Mouse (Mus musculus): Measurements from ENCODE around the gene Isg20l2.

DNA sequence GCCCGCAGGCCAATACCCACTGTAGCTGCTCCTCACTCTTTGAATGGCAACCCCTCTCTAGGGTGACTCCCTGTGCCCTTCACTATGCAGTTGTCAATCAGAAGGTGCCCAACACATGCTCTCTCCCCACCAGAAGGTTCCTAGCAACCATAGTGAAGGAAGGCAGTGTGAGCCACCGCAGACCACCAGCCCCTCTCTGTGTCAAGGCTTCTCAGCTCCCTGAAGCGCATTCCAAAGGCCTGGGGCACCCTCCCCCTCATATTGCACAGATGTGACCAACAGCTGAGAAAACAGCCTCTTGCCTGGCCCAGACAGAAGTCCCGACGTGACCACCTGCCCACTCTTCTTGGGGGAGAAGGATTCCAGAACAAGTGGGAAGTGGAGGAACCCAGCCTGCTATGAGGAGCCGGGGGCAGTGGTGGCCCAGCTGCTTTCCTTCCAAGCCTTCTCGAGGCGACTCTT lies 42.1 kb downstream of the Isg20l2 start:
- TF ChIP-seq EP300 (IDR thresholded peaks at IDR 0.05) (no peak), CTCF (IDR thresholded peaks at IDR 0.05) (no peak)
